Mouse (Mus musculus): ENCODE results near the gene Nrip1.

Gene Nrip1

GRCm38 (mm10) chr16:76372045-76372940, 1.3 kb downstream of the Nrip1 start:
- peak; percentile 70 for DNase-seq (ENCODE audit: low read depth)

- peak; percentile 53 for DNase-seq (ENCODE audit: low read depth)
These were observed 2.1 kb downstream of the Nrip1 start for GRCm38 (mm10) chr16:76371614-76371917.

DNA sequence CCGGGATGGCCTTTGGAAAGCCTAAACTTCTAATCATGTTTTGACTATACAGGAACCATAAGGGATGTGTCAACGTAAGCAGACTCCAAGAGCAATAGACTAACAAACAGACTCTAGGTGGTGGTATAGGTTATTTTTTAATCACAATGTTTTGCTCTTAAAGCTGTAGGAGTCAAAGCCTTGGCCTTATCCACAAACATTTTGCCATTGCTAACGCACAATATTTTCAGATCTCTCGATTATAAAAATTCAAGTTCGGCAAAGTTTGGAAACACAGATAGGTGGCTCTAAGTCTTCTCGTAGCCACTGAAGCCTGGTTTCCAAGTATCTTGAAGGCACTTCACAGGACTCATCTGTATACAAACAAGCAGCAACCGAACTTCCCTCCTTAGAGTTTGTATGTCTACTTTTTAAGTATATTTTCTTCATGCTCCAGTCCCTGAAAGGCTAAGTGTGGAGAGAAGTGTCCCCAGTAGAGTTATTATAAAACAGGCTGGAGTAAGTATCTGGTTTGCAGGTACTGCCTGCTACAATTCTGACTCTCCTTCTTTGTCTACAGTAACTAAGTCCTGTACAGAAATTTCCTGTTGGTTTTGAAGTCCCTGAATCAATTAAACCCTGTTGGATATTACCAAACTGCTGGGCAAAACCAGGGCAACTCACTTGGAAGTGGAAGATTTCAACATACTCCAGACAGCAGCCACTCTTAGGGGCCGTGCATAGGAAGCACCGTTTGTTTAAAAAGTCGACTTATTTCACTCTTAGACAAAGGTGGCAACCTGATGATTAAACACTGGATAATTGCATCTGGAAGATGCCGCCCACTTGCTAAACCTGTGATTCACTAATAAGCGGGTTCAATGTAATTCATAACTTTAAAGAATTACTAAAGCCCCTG, 2.7 kb downstream of the Nrip1 start:
- DNase-seq (ENCODE audit: low read depth), result peak; percentile 72

DNA sequence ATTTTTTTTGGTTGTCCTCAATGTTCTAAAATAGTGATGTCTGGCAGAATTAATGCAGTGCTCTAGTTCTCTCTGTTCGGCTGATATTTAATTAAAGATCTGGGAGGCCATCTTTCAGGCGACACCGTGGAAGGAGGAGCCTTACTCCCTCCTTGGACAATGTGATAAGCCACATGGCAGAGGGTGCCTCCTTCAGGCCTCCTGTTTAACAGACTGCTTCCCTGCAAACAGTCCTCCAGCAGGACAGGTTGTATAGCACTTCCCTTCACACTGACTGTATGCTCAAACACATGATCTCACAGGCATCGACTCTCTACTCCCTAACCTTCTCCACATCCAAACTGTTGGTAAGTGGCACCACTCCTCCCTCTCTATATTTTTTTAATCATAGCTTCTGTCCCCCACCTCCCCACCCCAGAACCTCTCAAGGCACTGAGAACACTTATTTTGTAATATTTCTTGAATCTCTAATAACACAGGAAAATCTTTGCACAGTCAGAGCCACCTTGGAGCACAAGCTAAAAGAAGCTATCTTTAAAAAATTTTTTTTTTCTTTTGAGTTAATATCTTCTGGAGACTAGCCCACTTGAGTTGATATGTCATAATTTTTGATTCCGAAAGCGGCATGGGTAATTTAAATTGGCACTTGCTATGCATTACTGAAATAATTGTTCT, 3.4 kb downstream of the Nrip1 start:
- peak; percentile 58 for DNase-seq (ENCODE audit: low read depth)

- peak; percentile 44 for DNase-seq (ENCODE audit: low read depth)
These were observed 4.4 kb downstream of the Nrip1 start for GRCm38 (mm10) chr16:76369236-76369635.

- no peak for DNase-seq (ENCODE audit: low read depth)
These were observed 6.2 kb downstream of the Nrip1 start for GRCm38 (mm10) chr16:76367261-76367908.

DNA sequence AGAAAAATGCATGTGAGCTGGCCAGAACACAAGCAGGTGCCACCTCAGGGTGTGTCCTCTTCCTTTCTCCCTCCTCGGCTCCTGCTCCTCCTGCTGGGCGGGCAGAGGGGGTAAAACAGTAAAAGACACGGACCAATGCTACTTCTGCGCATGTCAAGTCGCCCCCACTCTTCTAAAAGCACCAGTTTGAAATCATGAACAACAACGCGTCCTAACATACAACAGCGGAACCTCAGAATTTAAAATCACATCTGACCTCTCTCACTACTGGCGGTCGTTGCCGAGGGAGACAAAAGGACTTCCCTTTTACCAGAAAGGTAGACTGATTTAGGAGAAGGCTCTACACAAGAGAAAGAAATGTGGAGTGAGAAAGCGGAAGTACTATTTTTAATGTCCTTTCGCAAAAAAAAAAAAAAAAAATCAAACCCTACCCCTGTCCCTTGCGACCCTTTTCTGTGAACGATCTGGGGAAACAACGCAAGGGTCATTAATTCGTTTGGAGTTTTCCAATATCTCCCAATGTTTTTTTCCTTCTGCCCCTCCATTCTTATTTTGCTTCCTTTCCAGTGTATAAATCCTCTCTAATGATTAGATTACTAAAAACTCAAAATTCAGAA, 7.7 kb downstream of the Nrip1 start:
- DNase-seq (ENCODE audit: low read depth), result peak; percentile 85

DNA sequence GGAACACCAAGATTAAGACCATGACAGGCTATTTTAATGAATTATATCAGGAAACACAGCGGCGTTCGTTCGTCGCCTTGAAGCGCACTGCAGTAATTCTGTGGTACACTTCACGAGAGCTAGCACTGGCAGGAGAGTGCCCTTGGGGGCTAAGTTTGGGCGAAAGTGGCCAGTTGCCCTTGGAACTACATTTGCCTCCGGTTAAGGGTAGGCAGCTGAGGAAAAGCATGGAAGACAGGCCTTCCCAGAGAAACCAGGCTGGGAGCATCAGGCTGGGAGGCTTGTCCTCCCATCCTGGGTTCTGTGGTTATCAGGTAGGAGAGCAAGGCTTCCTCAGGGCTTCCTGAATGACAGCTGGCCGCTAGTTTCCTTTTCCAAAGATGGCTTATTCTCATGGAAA, 8.4 kb downstream of the Nrip1 start:
- DNase-seq (ENCODE audit: low read depth), result no peak

DNA sequence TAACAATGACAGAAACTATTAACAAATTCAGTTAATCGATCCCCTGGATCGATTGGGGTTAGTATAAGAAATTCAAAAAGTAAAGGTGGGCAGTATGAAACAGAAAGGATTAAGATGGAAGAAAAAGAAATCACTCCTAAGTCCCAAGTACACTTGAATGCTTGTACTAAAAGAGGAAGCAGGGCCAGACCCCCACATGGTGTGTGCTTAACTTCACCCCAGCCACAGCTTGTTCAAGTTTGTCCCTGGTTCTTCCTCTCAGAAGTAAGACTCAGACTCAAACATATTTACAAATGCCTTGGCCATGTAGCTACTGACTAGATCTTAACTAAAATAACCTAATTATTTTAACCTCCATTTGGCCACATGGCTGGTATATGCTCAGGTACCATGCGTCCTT, 10.0 kb downstream of the Nrip1 start:
- no peak for DNase-seq (ENCODE audit: low read depth)

- no peak for DNase-seq (ENCODE audit: low read depth)
These were observed 10.6 kb downstream of the Nrip1 start for GRCm38 (mm10) chr16:76362982-76363381.

DNA sequence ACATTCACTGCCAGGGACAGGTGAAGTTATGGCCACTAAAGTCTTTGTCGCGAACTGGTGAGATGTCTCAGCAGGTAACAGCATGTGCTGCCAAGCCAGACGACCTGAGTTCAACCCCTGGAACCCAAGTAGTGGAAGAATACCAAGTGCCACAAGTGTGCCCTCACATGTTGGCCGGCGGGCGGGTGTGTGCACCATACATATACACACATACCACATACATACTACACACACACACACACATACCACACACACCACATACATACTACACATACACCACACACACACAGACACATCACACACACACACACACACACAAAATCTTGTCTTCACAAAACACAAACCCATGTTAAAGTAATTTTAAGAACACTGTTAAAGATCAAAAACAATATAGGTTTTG, 13.2 kb downstream of the Nrip1 start:
- DNase-seq (ENCODE audit: low read depth), result no peak

- peak; percentile 25 for DNase-seq (ENCODE audit: low read depth)
These were observed 14.9 kb downstream of the Nrip1 start for GRCm38 (mm10) chr16:76358757-76359156.

- peak; percentile 14 for DNase-seq (ENCODE audit: low read depth)
These were observed 15.4 kb downstream of the Nrip1 start for GRCm38 (mm10) chr16:76358128-76358748.

- peak; percentile 65 for DNase-seq (ENCODE audit: low read depth)
These were observed 16.5 kb downstream of the Nrip1 start for GRCm38 (mm10) chr16:76357155-76357554.

DNA sequence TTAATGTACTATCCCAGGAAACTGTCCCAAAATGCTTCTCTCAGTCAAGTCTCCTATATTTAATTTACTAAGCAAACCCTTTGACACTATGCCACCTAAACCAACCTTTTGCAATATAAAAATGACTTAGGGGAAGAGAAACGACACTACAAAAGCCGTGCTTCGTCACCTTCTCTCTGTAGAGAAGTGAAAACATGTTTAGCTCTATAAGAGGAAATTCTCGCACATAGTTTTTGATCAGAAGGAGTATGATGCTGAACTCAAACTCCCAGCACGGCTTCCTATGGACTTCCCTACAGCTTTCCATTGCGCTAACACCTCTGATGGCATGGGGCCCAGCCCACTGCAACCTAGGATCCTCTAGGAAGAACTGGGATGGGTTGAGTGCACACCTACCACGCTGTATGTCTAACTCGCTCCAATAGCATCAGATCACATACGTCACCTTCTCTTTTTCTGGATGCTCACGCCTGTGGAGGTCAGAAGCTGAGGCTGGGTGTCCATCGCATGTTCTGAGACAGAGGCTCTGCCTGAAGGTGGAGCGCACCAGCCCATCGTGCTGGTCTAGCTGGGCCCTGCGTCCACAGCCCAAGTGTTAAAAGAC, 17.6 kb downstream of the Nrip1 start:
- DNase-seq (ENCODE audit: low read depth), result no peak

DNA sequence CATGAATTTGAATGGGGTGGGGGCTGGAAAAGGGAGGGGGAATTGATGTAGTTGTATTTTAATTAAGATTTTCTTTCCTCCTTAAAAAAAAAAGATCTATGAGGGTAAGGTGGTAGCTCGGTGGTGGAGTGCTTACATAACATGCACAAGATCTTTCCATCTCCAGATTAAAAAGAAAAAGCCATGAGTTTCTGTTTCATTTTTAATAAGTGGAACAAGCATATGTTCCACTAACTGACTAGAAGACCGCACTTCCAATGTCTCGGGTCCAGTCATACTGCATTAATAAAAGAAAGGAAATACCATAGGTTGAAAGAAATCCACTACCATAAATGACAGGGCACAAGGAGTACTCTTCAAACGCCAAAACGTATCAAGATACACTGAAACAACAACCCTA, 18.4 kb downstream of the Nrip1 start:
- peak; percentile 76 for DNase-seq (ENCODE audit: low read depth)

- peak; percentile 76 for DNase-seq (ENCODE audit: low read depth)
These were observed 18.8 kb downstream of the Nrip1 start for GRCm38 (mm10) chr16:76354841-76355240.

DNA sequence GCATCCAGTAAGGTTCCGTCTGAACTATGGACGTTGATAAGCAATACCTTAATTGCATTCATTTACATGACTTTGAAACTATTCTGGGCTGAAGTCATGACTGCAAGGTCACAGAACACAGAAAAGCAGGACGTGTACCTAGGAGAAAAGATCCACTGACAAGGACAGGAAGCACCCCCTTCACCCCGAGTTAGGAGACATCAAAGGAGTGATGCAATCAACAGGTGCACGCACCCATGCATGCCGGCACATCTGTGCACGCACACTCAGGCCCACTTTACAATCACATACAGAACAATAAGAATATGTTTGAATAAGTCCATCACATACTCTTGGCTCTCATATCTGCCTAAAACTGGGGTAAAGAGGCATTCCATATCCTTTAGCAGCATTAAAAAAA, 19.3 kb downstream of the Nrip1 start:
- peak; percentile 71 for DNase-seq (ENCODE audit: low read depth)

DNA sequence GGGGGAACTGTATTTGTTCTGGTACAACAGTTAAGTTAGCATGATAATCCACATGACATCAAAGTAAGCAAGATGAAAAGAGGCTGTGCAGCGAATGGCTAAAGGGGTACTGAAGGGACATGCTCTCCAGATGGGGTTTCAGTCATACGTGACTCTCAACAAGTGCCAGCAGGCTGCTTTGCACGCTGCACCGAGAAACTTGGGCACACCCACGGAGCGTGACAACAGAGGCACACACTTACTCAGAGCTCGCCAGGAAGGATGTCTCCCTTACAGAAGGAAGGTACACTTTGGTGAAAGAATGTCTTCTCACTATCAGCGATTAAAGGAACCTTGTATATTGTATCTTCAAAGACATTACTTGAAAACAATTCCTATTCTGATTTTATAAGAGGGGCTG, 22.7 kb downstream of the Nrip1 start:
- no peak for DNase-seq (ENCODE audit: low read depth)

- no peak for DNase-seq (ENCODE audit: low read depth)
These were observed 24.6 kb downstream of the Nrip1 start for GRCm38 (mm10) chr16:76349053-76349452.
